Mouse (Mus musculus): ENCODE results near the gene Dnal4. TPM values are rescaled to one million over a fixed set of nuclear protein-coding genes. Genes with fewer than 3 reads are reported as not detected.
"Not testable (repeated sequence)": the region's sequence is repeated elsewhere in the genome, so short reads cannot be mapped to it uniquely, and the experiment has no call there.

The Dnal4 gene
- 10 to 100 TPM; 22.0 to 27.1 (median 23.5) TPM for total RNA-seq (2022)

GRCm38 (mm10) chr15:79777749-79778148 is at the start of gene Dnal4:
Gene Dnal4 (minus strand): TSS chr15:79777849.
- no peak for DNase-seq

DNA sequence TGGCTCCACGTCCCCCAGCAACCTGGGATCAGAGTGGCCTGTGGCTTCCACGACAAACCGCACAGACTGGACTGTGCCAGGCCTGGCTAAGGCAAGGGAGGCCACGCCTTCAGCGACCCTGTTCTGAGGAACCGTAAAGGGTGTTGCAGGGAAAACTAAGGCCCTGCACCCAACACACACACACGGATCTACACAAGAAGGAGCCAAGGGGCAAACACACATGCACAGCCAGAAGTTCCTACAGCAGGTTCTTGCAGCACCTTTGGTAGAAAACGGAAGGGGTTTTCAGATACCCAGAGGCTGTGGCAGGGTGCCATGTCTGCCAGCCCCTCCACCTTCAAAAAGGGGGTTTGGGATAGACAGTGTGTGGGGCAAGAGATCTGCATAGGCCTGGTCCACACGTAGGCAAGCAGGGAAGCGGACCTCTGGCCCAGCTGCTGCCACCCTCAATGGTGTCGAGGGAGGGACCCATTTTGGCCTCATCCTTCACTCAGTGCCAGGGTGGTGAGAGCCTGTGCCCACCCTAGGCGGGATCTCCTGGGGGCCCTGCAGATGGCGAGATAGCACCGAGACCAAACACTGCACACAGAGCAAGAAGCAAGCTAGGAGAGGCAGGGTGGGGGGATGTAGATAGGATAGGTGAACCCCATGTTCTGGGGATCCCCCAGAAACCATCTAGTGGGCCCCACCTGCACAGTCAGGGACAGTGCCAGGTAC is 49.6 kb upstream of the Dnal4 start:
- DNase-seq = no peak

GRCm38 (mm10) chr15:79826221-79826935 is 48.7 kb upstream of the Dnal4 start:
- no peak for DNase-seq

- no peak for DNase-seq
Observed at GRCm38 (mm10) chr15:79825146-79825825, 47.6 kb upstream of the Dnal4 start.

DNA sequence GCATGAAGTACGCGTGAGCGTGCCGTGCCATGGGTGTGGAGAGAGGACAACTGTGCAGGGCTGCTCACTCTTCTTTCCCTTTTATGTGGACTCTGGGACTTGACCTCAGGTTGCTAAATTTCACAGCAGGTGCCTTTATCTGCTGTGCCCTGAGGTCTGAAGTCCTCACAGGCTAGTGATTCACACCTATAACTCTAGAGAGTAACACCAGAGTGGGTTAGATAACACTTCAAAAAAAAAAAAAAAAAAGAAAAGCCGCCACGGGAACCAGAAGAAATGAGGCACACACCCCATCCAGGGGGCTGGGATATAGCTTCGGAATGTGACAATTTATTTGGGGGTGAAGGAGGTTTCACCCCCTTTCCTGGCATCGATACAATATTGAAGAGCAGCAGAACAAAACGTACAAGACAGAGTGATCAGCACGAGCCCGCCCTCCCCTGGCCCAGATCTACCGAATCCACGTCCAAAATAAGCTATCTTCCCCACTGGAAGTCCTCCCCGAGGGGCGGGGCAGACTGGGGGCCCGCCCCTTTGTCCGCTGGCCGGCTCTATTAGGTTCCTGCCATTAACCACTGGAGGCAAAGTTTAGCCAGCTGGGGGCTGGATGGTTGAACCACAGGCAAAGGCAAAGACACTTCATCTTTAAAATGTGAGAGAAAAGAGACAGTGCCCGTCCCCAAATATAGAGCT is 46.1 kb upstream of the Dnal4 start:
- no peak for DNase-seq

- DNase-seq = no peak
Observed at GRCm38 (mm10) chr15:79822265-79823199, 44.9 kb upstream of the Dnal4 start.

DNA sequence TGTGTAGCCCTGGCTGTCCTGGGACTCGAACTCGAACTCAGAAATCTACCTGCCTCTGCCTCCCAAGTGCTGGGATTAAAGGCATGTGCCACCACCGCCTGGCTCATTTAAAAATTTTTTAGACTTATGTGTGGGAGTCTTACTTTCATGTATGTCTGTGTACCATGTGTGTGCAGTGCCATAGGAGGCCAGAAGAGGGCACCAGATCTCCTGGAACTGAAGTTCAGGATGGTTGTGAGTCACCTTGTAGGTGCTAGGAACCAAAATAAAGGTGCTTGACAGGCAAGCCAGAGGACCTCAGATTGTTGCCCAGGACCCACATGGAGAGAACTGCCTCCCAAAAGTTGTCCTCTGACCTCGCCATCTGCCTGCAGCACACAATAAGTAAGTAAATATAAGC is 40.7 kb upstream of the Dnal4 start:
- no peak for DNase-seq

DNA sequence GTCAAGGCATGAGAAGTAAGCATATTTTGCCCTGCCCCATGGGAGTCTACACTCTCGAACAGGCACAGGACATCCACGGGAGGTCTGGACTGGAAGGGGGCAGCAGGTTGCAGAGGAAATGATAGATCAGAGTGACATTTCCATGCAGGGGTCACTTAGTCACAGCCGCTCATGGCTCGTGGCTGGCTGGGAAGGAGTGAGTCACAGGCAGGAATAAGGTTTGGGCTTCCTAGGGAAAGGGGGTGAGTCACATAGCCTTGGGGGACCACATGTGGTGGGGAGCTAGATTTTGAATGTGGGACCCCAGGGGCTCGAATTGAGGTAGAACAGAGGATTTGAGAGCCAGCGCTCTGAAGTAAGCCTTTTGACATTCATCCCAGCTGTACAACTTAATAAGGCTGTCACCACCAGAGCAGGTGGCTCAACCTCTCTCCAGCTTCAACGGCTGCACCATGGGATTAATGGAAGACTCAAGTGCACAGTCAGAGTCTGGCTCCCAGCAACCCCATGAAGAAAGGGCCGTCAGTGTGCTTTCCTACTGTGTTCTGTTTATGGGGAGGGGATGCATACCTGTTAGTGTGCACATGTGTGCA is 36.1 kb upstream of the Dnal4 start:
- no peak for DNase-seq

GRCm38 (mm10) chr15:79812840-79813239 is 35.2 kb upstream of the Dnal4 start:
- DNase-seq = not testable (repeated sequence)

GRCm38 (mm10) chr15:79810997-79811396 is 33.3 kb upstream of the Dnal4 start:
- no peak for DNase-seq

- DNase-seq = no peak
Observed at GRCm38 (mm10) chr15:79810061-79810460, 32.4 kb upstream of the Dnal4 start.

DNA sequence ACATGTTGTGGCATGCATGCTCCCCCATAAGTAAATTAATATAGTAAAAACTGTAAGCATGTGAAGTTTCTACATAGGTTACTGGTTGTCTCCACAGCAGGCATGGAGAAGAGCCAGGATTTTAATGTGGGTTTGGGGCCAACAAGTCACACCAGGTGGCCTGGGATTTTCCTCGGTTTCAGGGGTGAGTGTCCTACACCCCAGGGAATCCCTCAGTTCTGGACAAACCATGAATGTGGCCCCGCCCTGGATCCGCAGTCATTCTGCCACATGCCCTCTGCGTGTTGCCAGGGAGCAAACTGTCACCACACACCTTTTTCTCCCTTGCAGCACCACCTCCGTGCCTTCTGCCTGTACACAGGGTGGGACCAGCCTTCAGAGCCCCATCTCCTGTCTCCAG is 31.0 kb upstream of the Dnal4 start:
- DNase-seq = no peak

DNA sequence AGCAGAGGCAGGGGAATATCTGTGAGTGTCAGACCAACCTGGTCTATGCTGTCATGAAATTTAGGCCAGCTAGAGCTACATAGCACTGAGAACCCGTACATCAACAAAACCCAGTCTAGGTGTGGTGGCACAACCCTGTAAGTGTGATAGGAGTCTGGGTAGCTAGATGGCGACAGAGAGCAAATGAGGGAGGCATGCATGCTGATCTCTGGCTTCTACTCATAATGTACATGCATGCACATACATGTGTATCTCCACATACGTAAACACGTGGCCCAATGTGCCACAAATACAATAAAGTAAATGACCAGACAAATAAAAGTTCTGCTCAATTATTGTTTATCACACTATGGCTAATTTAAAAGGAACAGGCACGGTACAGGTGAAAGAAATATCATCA is 30.5 kb upstream of the Dnal4 start:
- DNase-seq = no peak

GRCm38 (mm10) chr15:79807050-79807449 is 29.4 kb upstream of the Dnal4 start:
- no peak for DNase-seq

GRCm38 (mm10) chr15:79805246-79805645 is 27.6 kb upstream of the Dnal4 start:
- no peak for DNase-seq

- no peak for DNase-seq
Observed at GRCm38 (mm10) chr15:79804352-79805071, 26.9 kb upstream of the Dnal4 start, which contains the start of gene Nptxr. Gene Nptxr (minus strand): TSS chr15:79804766.

- no peak for DNase-seq
Observed at GRCm38 (mm10) chr15:79803533-79804351, 26.1 kb upstream of the Dnal4 start.

- DNase-seq = no peak
Observed at GRCm38 (mm10) chr15:79802304-79802703, 24.7 kb upstream of the Dnal4 start.

DNA sequence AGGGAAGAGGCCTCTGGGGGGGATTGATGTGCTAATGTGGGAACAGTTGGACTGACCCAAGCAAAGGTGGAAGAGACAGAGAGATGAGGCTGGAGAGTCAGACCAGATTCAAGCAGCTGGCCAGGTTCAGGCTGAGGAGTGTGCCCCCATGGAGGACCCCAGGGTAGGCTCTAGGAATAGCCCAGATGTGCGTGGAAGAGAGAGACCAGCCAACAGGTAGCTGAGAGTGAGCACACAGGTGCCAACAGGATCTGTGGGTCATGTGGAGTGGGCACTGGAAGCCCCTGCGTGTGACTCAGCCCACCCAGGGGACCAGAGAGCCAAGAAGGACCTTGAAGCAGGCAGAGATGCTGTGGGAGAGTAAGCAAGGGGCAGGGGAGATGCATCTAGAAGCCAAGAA is 24.0 kb upstream of the Dnal4 start:
- DNase-seq = no peak

GRCm38 (mm10) chr15:79800701-79801100 is 23.1 kb upstream of the Dnal4 start:
- no peak for DNase-seq
